ENCODE assay signal across 13 mouse cellular contexts in genomic region chr17:26628936-26629335, GRCm38 (mm10).
"Had no signal": no experiment of that assay in that cellular context is flagged by ENCODE, and none has a peak within 500 bp of the region (broad histone marks: within the 10 kb centered on the region; RNA-seq: fewer than 3 reads in every experiment).

No protein-coding gene starts in this region.

- H3K9me3 ChIP-seq: liver, embryonic 13.5 days had no signal

- H3K4me3 ChIP-seq: liver, embryonic 13.5 days had no signal

- H3K4me1 ChIP-seq: liver, embryonic 13.5 days had no signal

- DNase-seq: kidney, adult 9 months; kidney, postnatal 14 days; kidney, postnatal 4 days; liver, embryonic 13.5 days; lung, adult 2 months; lung, postnatal 14 days; lung, postnatal 4 days; midbrain, embryonic 14.5 days; retina, postnatal 1 day; right cerebral cortex, postnatal 25 days; spleen, adult 18-20 months; thymus, adult 2 months had no signal

- H3K27ac ChIP-seq: liver, embryonic 13.5 days had no signal

- H3K4me2 ChIP-seq: liver, embryonic 13.5 days; midbrain, embryonic 11.5 days had no signal

- H3K9ac ChIP-seq: liver, embryonic 13.5 days had no signal

- H3K27me3 ChIP-seq: liver, embryonic 13.5 days had no signal
